9 mouse cellular contexts compared by ENCODE assay signal in genomic region chr6:87216114-87216591, GRCm38 (mm10).
DNase-seq lines count a peak whose midpoint lies in the region; ATAC-seq lines count a peak whose summit lies in the region.
"Had no signal": no experiment of that assay in that cellular context is flagged by ENCODE, and none has a peak within 500 bp of the region (broad histone marks: within the 10 kb centered on the region; RNA-seq: fewer than 3 reads in every experiment).

No protein-coding gene starts in this region.

- no peaks in the 10 kb centered on the region for H3K9me3 ChIP-seq in heart, embryonic 12.5 days (replicated peaks)
- peaks cover 4% of the 10 kb centered on the region; the same call in 1 of the 2 replicates for H3K9me3 ChIP-seq in limb, embryonic 12.5 days
- H3K9me3 ChIP-seq in neural tube, embryonic 15.5 days (replicated peaks): no peaks in the 10 kb centered on the region
- H3K9me3 ChIP-seq: embryonic facial prominence, embryonic 12.5 days had no signal

- no peak overlapping the region for H3K27ac ChIP-seq in heart, embryonic 12.5 days (ENCODE audit: poor library complexity, severe bottlenecking)
- H3K27ac ChIP-seq in limb, embryonic 12.5 days: peak overlapping the region; percentile 59
- H3K27ac ChIP-seq in neural tube, embryonic 15.5 days (replicated peaks): no peak overlapping the region
- H3K27ac ChIP-seq: embryonic facial prominence, embryonic 12.5 days had no signal

- ATAC-seq in heart, embryonic 12.5 days (ENCODE audit: insufficient number of reproducible peaks, low FRiP score): no peak
- no peak for ATAC-seq in limb, embryonic 12.5 days (ENCODE audit: insufficient number of reproducible peaks, insufficient read depth, low FRiP score, low TSS enrichment, low read depth)
- no peak for ATAC-seq in neural tube, embryonic 15.5 days (ENCODE audit: low FRiP score)
- no peak for ATAC-seq in granulocyte monocyte progenitor cell, adult 5-6 weeks (replicated peaks; ENCODE audit: poor library complexity, severe bottlenecking)

- 54% methylated on average over 2 of the region's 2 CpGs for WGBS in heart, embryonic 12.5 days
- WGBS in limb, embryonic 12.5 days: 69% methylated on average over 2 of the region's 2 CpGs
- 65% methylated on average over 2 of the region's 2 CpGs for WGBS in neural tube, embryonic 15.5 days

- no peak overlapping the region for H3K4me3 ChIP-seq in heart, embryonic 12.5 days
- no peak overlapping the region for H3K4me3 ChIP-seq in limb, embryonic 12.5 days (replicated peaks)
- no peak overlapping the region for H3K4me3 ChIP-seq in neural tube, embryonic 15.5 days (replicated peaks)
- H3K4me3 ChIP-seq: embryonic facial prominence, embryonic 12.5 days had no signal

- DNase-seq in heart, adult 11 months: peak; percentile 96
- peak; percentile 20 to 59 for DNase-seq in urinary bladder, postnatal 36 days (ENCODE audit: low spot score in 2 of 2)
- DNase-seq in urinary bladder, postnatal 10 days (ENCODE audit: low spot score): no peak
- DNase-seq in ovary, postnatal 10 days (ENCODE audit: low spot score): no peak

- H3K4me1 ChIP-seq in heart, embryonic 12.5 days (replicated peaks): peaks cover 15% of the 10 kb centered on the region
- H3K4me1 ChIP-seq in limb, embryonic 12.5 days (replicated peaks): peaks cover 44% of the 10 kb centered on the region
- H3K4me1 ChIP-seq in neural tube, embryonic 15.5 days: no peaks in the 10 kb centered on the region
- H3K4me1 ChIP-seq: embryonic facial prominence, embryonic 12.5 days had no signal

- no peak overlapping the region for H3K9ac ChIP-seq in heart, embryonic 12.5 days
- H3K9ac ChIP-seq in limb, embryonic 12.5 days (replicated peaks): no peak overlapping the region
- no peak overlapping the region for H3K9ac ChIP-seq in neural tube, embryonic 15.5 days (replicated peaks)
- H3K9ac ChIP-seq: embryonic facial prominence, embryonic 12.5 days had no signal

- H3K4me2 ChIP-seq in heart, embryonic 12.5 days: no peak overlapping the region
- no peak overlapping the region for H3K4me2 ChIP-seq in limb, embryonic 12.5 days
- no peak overlapping the region for H3K4me2 ChIP-seq in neural tube, embryonic 15.5 days
- H3K4me2 ChIP-seq: embryonic facial prominence, embryonic 12.5 days had no signal

- H3K36me3 ChIP-seq in heart, embryonic 12.5 days: 0 out of 2 replicates have a peak, but pooled peaks cover 3% of the 10 kb centered on the region
- H3K36me3 ChIP-seq in limb, embryonic 12.5 days: peaks cover 64% of the 10 kb centered on the region
- H3K36me3 ChIP-seq in neural tube, embryonic 15.5 days: no peaks in the 10 kb centered on the region

- H3K27me3 ChIP-seq in heart, embryonic 12.5 days (replicated peaks): no peaks in the 10 kb centered on the region
- no peaks in the 10 kb centered on the region for H3K27me3 ChIP-seq in limb, embryonic 12.5 days
- no peaks in the 10 kb centered on the region for H3K27me3 ChIP-seq in neural tube, embryonic 15.5 days (replicated peaks)
- H3K27me3 ChIP-seq: embryonic facial prominence, embryonic 12.5 days had no signal

Comparison
In these comparisons a context has a peak if more than half of its experiments do, and no peak if none do; other contexts are left out.
1. DNase-seq: peak in heart, adult 11 months (single experiment) and urinary bladder, postnatal 36 days (2 of 2); none in urinary bladder, postnatal 10 days (single experiment) and ovary, postnatal 10 days (single experiment).